Mouse (Mus musculus) intestine, postnatal 0 days (tissue): ENCODE measurements around the gene Supt4a. TPM values are rescaled to one million over a fixed set of nuclear protein-coding genes. Genes with fewer than 3 reads are reported as not detected.
A peak's percentile ranks its signal among the peaks of the same experiment; 100 is the strongest.

Source experiments
- ATAC-seq: fragments of 200-750 bp; cut with Nextera tagmentation; 2 replicates; pipeline ENCODE4 v1.8.0; 2017; ENCODE audit warnings: mild to moderate bottlenecking, moderate TSS enrichment, moderate library complexity
- H3K27ac ChIP-seq: fragments of 300-500 bp; sonication (generic); 2 replicates; pipeline ENCODE4 v1.5.1; 2014; ENCODE audit warnings: mild to moderate bottlenecking, low read depth, low read length, moderate library complexity
- H3K27me3 ChIP-seq: fragments of 300-500 bp; sonication (generic); replicated peaks from 2 replicates; pipeline ENCODE4 v1.6.1; 2014; ENCODE audit warnings: low read length, mixed read lengths; ENCODE audit not compliant: control insufficient read depth, insufficient read depth
- H3K36me3 ChIP-seq: fragments of 300-500 bp; sonication (generic); 2 replicates; pipeline ENCODE4 v1.6.1; 2014; ENCODE audit warnings: mild to moderate bottlenecking, moderate library complexity; ENCODE audit not compliant: control insufficient read depth, insufficient read depth
- H3K4me1 ChIP-seq: fragments of 300-500 bp; sonication (generic); replicated peaks from 2 replicates; pipeline ENCODE4 v1.6.1; 2014; ENCODE audit warnings: antibody characterized with exemption, low read length, mixed read lengths; ENCODE audit not compliant: control insufficient read depth, insufficient read depth
- H3K4me2 ChIP-seq: fragments of 300-500 bp; sonication (generic); replicated peaks from 2 replicates; pipeline ENCODE4 v1.6.1; 2014; ENCODE audit warnings: low read depth, mild to moderate bottlenecking, moderate library complexity
- H3K4me3 ChIP-seq: fragments of 300-500 bp; sonication (generic); 2 replicates; pipeline ENCODE4 v1.5.1; 2014; ENCODE audit warnings: low read depth, low read length
- H3K9ac ChIP-seq: fragments of 300-500 bp; sonication (generic); 2 replicates; pipeline ENCODE4 v1.6.1; 2014; ENCODE audit warnings: mild to moderate bottlenecking, low read depth, low read length
- H3K9me3 ChIP-seq: fragments of 300-500 bp; sonication (generic); 2 replicates; pipeline ENCODE4 v1.6.1; 2016; ENCODE audit warnings: mixed run types; ENCODE audit not compliant: control insufficient read depth
- CTCF ChIP-seq: sonication (generic); IDR thresholded peaks from 2 replicates; pipeline ENCODE4 v1.5.1; 2016; ENCODE audit warnings: low read depth, mild to moderate bottlenecking, control low read depth, antibody characterized with exemption, moderate library complexity
- WGBS: fragments of 180-500 bp; shearing (Covaris S2); extraction: QIAGEN DNeasy Blood & Tissue Kit; methylation state at CpG from one replicate; pipeline ENCODE4 v1.1.7; 2014; 5-methylcytosine and 5-hydroxymethylcytosine counted together
- polyA plus RNA-seq: library from polyadenylated mRNA; unstranded; fragments of >200 nt; fragmentation: Nextera tagmentation; extraction: Ambion mirVana; gene quantifications from 2 replicates; pipeline ENCODE4 v1.2.1, GENCODE M21; 2015

Supt4a gene
- polyA plus RNA-seq, 1 experiment from 2014 or later: 87.5 TPM

DNA sequence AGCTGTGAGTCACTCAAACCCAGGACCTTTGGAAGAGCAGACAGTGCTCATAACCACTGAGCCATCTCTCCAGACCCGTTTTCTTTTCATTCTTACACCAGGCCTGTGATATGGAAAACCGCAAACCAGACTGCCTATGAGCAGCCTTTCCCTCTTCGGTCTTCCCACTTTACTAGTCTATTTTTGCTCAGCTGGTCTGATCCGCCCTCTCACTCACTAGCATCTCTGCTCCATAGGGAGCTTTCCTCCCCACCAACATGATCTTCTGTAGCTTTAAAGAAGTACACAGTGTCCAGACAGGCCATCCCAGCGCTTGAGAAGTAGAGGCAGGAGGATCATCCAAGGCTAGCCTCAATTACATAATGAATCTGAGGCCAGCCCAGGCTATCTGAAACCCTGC lies 28.4 kb upstream of the Supt4a start:
- no peaks in the 10 kb centered on the region for H3K9me3 ChIP-seq
- peak overlapping the region; percentile 63; the same call in 1 of the 2 replicates for H3K4me2 ChIP-seq
- no peak overlapping the region for H3K4me3 ChIP-seq
- H3K27me3 ChIP-seq: no peaks in the 10 kb centered on the region
- H3K36me3 ChIP-seq: no peaks in the 10 kb centered on the region
- H3K9ac ChIP-seq: no peak overlapping the region
- 47% methylated on average over 5 of the region's 5 CpGs for WGBS
- peak overlapping the region; percentile 83; the same call in 1 of the 2 replicates for H3K27ac ChIP-seq
- ATAC-seq: no peak
- H3K4me1 ChIP-seq: 0 out of 2 replicates have a peak, but pooled peaks cover 8% of the 10 kb centered on the region
- TF ChIP-seq CTCF: no peak

DNA sequence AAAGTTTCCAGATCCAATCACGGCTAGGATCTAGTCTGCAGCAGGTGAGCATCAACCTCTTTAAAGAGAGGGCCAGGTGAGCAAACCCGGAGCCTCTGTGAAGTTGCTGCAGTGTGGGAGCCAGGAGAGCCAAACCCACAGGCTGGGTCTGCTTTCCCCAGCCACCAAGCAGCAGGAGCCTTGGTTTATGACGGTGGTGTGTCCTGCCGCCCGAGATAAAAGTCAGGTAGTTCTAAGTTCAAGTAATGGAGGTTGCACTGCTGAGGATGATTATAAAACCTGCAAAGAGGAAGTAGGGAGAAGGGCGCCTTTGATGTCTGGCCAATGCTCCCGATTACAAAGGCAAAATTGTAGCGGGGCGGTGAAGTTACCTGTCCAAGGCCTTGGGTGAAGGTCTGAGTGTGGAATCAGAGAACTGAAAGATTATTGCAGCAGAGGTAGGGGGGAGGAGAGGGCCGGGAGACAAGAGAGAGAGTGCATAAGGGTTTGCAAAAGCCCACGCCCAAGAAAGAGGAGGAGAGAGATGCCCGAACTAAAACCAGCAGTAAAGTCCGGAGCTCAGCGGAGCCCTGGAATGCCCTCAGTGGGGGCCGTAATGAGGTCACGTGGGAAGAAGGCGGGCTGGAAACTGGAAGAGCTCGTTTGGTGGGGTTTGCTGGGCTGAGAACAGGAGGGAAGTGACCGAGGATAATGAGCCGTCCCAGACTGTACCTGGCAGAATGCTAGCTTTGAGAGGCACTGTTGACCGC lies 27.7 kb upstream of the Supt4a start:
- no peaks in the 10 kb centered on the region for H3K36me3 ChIP-seq
- no peaks in the 10 kb centered on the region for H3K27me3 ChIP-seq
- peak overlapping the region; percentile 63 for H3K4me2 ChIP-seq
- H3K9me3 ChIP-seq: no peaks in the 10 kb centered on the region
- H3K4me1 ChIP-seq: 0 out of 2 replicates have a peak, but pooled peaks cover 8% of the 10 kb centered on the region
- H3K9ac ChIP-seq: peak overlapping the region; percentile 34; the same call in 1 of the 2 replicates
- WGBS: 4% methylated on average over 21 of the region's 21 CpGs
- peak; percentile 90 for ATAC-seq
- peak overlapping the region; percentile 17; the same call in 1 of the 2 replicates for H3K4me3 ChIP-seq
- peak overlapping the region; percentile 83 for H3K27ac ChIP-seq
- TF ChIP-seq CTCF: no peak

DNA sequence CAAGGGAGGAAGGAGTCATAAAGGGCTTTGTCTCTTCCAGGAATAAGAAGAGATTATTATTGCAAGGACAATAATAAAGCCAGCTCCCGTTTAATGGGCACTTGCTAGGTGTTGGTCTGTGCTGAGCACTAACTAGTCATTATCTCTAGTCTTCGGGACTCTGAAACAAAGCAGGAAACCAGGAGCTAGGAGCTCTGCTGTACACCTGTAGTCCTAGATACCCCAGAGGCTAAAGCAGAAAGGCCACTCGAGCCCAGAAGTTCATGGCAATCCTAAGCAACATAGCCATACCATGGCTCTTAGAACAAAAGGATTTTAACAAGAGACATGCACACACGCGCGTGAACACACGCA lies 27.1 kb upstream of the Supt4a start:
- Histone ChIP-seq H3K27ac (peak overlapping the region; percentile 83), H3K9me3 (no peaks in the 10 kb centered on the region), H3K9ac (peak overlapping the region; percentile 34; the same call in 1 of the 2 replicates), H3K4me3 (peak overlapping the region; percentile 17; the same call in 1 of the 2 replicates), H3K4me1 (0 out of 2 replicates have a peak, but pooled peaks cover 8% of the 10 kb centered on the region), H3K27me3 (no peaks in the 10 kb centered on the region), H3K4me2 (peak overlapping the region; percentile 63), H3K36me3 (no peaks in the 10 kb centered on the region)
- no peak for TF ChIP-seq CTCF
- ATAC-seq: no peak
- 23% methylated on average over 7 of the region's 7 CpGs for WGBS

DNA sequence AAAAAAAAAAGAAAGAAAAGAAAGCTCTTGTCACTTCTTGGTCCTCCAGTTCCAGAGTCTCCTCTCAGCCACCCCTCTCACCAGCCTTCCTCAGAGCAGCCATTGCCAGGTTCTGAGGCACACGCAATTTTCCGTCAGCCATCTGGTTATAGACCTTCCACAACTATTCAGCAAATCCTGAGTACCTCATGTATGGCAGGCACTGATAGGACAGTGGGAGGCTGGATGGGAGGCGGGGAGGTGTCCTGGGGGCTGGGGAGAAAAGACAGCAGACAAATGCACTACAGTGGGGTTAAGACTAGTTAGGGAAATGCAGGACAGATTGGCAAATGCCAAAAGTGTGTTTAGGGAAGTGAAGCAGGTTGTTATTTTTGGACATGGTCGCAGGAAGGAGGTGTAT lies 25.2 kb upstream of the Supt4a start:
- H3K9me3 ChIP-seq: no peaks in the 10 kb centered on the region
- H3K4me1 ChIP-seq: 0 out of 2 replicates have a peak, but pooled peaks cover 8% of the 10 kb centered on the region
- H3K27me3 ChIP-seq: no peaks in the 10 kb centered on the region
- no peak overlapping the region for H3K9ac ChIP-seq
- H3K4me2 ChIP-seq: no peak overlapping the region
- no peak for TF ChIP-seq CTCF
- no peaks in the 10 kb centered on the region; the same call in 1 of the 2 replicates for H3K36me3 ChIP-seq
- ATAC-seq: no peak
- 80% methylated on average over 4 of the region's 4 CpGs for WGBS
- no peak overlapping the region for H3K4me3 ChIP-seq
- no peak overlapping the region for H3K27ac ChIP-seq

DNA sequence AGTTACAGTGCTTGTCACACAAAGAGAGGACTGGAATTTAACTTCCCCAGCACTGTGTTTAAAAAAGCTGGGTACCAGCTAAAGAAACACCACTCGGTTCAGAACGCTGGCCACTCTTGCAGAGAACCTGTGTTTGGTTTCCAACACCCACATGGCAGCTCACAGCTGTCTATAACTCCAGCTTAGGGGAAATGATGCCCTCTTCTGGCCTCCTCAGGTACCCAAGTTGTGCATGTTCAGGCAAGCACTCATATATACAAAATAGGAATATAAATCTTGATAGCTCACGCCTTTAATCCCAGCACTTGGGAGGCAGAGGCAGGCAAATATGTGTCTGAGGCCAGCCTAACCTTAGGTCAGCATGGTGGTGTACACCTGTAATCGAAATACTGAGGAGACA lies 21.4 kb upstream of the Supt4a start:
- Histone ChIP-seq H3K27ac (no peak overlapping the region), H3K4me1 (0 out of 2 replicates have a peak, but pooled peaks cover 3% of the 10 kb centered on the region), H3K9me3 (no peaks in the 10 kb centered on the region), H3K27me3 (no peaks in the 10 kb centered on the region), H3K9ac (no peak overlapping the region), H3K4me3 (no peak overlapping the region), H3K36me3 (peaks cover 19% of the 10 kb centered on the region), H3K4me2 (no peak overlapping the region)
- ATAC-seq: no peak
- TF ChIP-seq CTCF: peak; percentile 37; the same call in 1 of the 2 replicates
- 82% methylated on average over 4 of the region's 4 CpGs for WGBS

DNA sequence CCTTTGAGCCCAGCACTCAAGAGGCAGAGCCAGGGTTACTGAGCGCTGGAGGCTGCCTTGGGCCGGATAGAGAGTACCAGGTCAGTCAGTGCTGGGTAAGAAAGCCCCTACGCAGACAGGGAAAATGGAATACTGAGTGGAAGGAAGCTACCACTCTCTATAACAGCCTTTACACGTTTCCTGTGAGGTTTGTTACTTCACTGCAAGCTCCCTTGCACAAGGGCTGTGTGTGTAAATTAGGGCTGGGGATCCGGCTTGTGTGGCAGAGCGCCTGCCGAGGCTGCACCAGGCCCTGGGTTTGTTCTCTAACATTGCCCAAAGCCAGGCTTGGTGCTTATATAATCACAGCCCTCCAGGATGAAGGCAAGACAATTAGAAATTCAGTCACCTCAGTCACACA lies 17.8 kb upstream of the Supt4a start:
- Histone ChIP-seq H3K9ac (no peak overlapping the region), H3K4me1 (no peaks in the 10 kb centered on the region), H3K4me2 (no peak overlapping the region), H3K9me3 (no peaks in the 10 kb centered on the region), H3K27me3 (no peaks in the 10 kb centered on the region), H3K4me3 (no peak overlapping the region), H3K27ac (no peak overlapping the region), H3K36me3 (peaks cover 20% of the 10 kb centered on the region)
- WGBS: 84% methylated on average over 7 of the region's 7 CpGs
- no peak for TF ChIP-seq CTCF
- no peak for ATAC-seq
